Mouse (Mus musculus) liver, embryonic 14.5 days (tissue): ENCODE measurements around the gene Mmrn1.

Source experiments
- CTCF ChIP-seq: IDR thresholded peaks from 2 replicates; pipeline ENCODE4 v1.5.1; 2016; ENCODE audit warnings: antibody characterized with exemption, low read depth, control low read depth
- EP300 ChIP-seq: IDR thresholded peaks from 2 replicates; pipeline ENCODE4 v1.6.1; 2016; ENCODE audit warnings: antibody characterized with exemption, low read depth

- no peak for TF ChIP-seq CTCF
- no peak for TF ChIP-seq EP300
Observed at GRCm38 (mm10) chr6:60978610-60979009, 53.8 kb downstream of the Mmrn1 start.
